Mouse (Mus musculus): ENCODE measurements around the gene Taf9. TPM values are rescaled to one million over a fixed set of nuclear protein-coding genes. Genes with fewer than 3 reads are reported as not detected.

Taf9 gene
- 27.9 and 28.3 TPM in 2 replicates for polyA plus RNA-seq (2014; fragmentation: Nextera tagmentation; extraction: Ambion mirVana)

DNA sequence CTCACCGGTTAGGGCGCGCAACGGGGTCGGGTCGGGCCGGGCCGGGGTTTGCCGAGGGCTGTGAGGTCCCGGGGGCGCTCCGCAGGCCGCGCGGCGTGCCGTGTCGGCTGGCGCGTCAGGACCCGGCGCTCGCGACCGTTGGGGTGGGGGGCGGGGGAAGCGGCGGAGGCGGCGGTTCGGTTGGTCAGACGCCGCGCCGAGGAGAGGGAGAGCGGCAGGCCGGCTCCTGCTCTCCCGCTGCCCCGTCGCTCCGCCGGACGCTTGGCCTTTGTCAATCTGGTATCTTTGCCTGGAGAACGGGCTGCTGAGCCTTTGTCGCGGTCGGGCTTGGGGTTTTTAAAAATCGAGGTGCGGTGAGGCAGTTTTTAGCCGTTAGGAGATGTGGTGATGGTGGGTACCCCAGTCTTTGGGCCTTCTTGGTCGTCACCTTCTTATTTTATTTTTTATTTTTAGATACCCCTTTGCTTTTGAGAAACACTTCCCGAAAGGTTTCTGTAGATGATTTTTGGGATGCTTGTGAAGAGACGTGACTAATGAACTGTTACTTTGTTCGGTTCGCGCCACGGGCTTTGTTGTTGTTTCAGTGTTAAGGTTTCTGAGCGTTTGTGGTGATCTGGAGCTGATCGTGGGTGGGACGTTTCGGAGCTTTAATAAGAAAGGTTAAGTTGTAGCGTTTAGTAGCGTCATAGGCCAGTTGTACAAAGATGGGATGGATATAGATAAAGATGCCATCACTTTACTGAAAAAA is at the start of gene Taf9:
Gene Taf9 (plus strand): TSS at position 141 of the 748 bp plus-strand sequence.
- peaks cover 4% of the 10 kb centered on the region for H3K4me1 ChIP-seq (ENCODE audit: control insufficient read depth, insufficient read depth, low read length)
- ATAC-seq (ENCODE audit: insufficient number of reproducible peaks, low FRiP score, low TSS enrichment, low read depth) (no peak), DNase-seq (ENCODE audit: low spot score) (no peak)
- peak within 1 kb of the TSS; percentile 65 for H3K4me2 ChIP-seq (ENCODE audit: low read depth, severe bottlenecking)
- WGBS: 1% methylated on average over 42 of the region's 63 CpGs
- H3K4me3 ChIP-seq (ENCODE audit: low read depth, low read length): peak within 1 kb of the TSS; percentile 74
- H3K27me3 ChIP-seq (ENCODE audit: control insufficient read depth, insufficient read depth, low read length): no peaks in the 10 kb centered on the region
- H3K36me3 ChIP-seq (ENCODE audit: control insufficient read depth, insufficient read depth, low read length): peaks cover 4% of the 10 kb centered on the region; the same call in 1 of the 2 replicates
- peak within 1 kb of the TSS; percentile 96 for H3K27ac ChIP-seq (replicated peaks; ENCODE audit: low read depth, low read length)
- no peaks in the 10 kb centered on the region for H3K9me3 ChIP-seq (ENCODE audit: control insufficient read depth, low read length)
- H3K9ac ChIP-seq (ENCODE audit: low read length): peak within 1 kb of the TSS; percentile 92

- Histone ChIP-seq H3K4me2 (ENCODE audit: low read depth, severe bottlenecking) (no peak overlapping the region), H3K9ac (ENCODE audit: low read length) (no peak overlapping the region), H3K4me3 (ENCODE audit: low read depth, low read length) (no peak overlapping the region), H3K27me3 (ENCODE audit: control insufficient read depth, insufficient read depth, low read length) (no peaks in the 10 kb centered on the region), H3K9me3 (ENCODE audit: control insufficient read depth, low read length) (no peaks in the 10 kb centered on the region), H3K4me1 (ENCODE audit: control insufficient read depth, insufficient read depth, low read length) (no peaks in the 10 kb centered on the region), H3K27ac (replicated peaks; ENCODE audit: low read depth, low read length) (no peak overlapping the region), H3K36me3 (ENCODE audit: control insufficient read depth, insufficient read depth, low read length) (no peaks in the 10 kb centered on the region)
- ATAC-seq (ENCODE audit: insufficient number of reproducible peaks, low FRiP score, low TSS enrichment, low read depth): no peak
- no peak for DNase-seq (ENCODE audit: low spot score)
- 69% methylated on average over 5 of the region's 5 CpGs for WGBS
These were observed 49.0 kb upstream of the Taf9 start for GRCm38 (mm10) chr13:100602239-100602902.

GRCm38 (mm10) chr13:100603031-100603737 is 48.2 kb upstream of the Taf9 start:
- WGBS: 91% methylated on average over 10 of the region's 10 CpGs
- H3K4me1 ChIP-seq (ENCODE audit: control insufficient read depth, insufficient read depth, low read length): no peaks in the 10 kb centered on the region
- no peak overlapping the region for H3K27ac ChIP-seq (replicated peaks; ENCODE audit: low read depth, low read length)
- no peak overlapping the region for H3K4me2 ChIP-seq (ENCODE audit: low read depth, severe bottlenecking)
- H3K36me3 ChIP-seq (ENCODE audit: control insufficient read depth, insufficient read depth, low read length): no peaks in the 10 kb centered on the region
- no peak for ATAC-seq (ENCODE audit: insufficient number of reproducible peaks, low FRiP score, low TSS enrichment, low read depth)
- no peak overlapping the region for H3K9ac ChIP-seq (ENCODE audit: low read length)
- H3K4me3 ChIP-seq (ENCODE audit: low read depth, low read length): no peak overlapping the region
- no peak for DNase-seq (ENCODE audit: low spot score)
- H3K9me3 ChIP-seq (ENCODE audit: control insufficient read depth, low read length): 0 out of 2 replicates have a peak, but pooled peaks cover 3% of the 10 kb centered on the region
- no peaks in the 10 kb centered on the region for H3K27me3 ChIP-seq (ENCODE audit: control insufficient read depth, insufficient read depth, low read length)

DNA sequence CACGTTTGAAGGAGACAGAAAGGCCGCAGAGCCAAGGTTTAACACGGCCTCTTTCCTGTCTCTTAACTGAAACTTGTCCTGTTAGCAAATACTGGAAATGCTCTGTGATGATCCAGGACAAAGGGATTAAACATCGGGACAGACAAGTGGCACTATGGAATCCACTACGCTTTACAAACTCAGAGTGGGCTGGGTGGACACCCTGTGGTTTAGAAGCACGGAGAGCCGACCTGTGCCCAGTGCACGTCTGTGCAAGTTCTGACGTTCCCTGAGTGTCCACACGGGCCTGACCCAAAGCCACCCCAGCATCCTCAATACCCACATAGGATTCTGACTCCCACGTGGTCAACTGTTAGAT is 47.7 kb upstream of the Taf9 start:
- no peaks in the 10 kb centered on the region for H3K4me1 ChIP-seq (ENCODE audit: control insufficient read depth, insufficient read depth, low read length)
- no peak for DNase-seq (ENCODE audit: low spot score)
- H3K36me3 ChIP-seq (ENCODE audit: control insufficient read depth, insufficient read depth, low read length): no peaks in the 10 kb centered on the region
- H3K9me3 ChIP-seq (ENCODE audit: control insufficient read depth, low read length): 0 out of 2 replicates have a peak, but pooled peaks cover 3% of the 10 kb centered on the region
- no peak for ATAC-seq (ENCODE audit: insufficient number of reproducible peaks, low FRiP score, low TSS enrichment, low read depth)
- H3K4me2 ChIP-seq (ENCODE audit: low read depth, severe bottlenecking): no peak overlapping the region
- H3K9ac ChIP-seq (ENCODE audit: low read length): no peak overlapping the region
- no peak overlapping the region for H3K4me3 ChIP-seq (ENCODE audit: low read depth, low read length)
- 91% methylated on average over 11 of the region's 11 CpGs for WGBS
- H3K27ac ChIP-seq (replicated peaks; ENCODE audit: low read depth, low read length): no peak overlapping the region
- no peaks in the 10 kb centered on the region for H3K27me3 ChIP-seq (ENCODE audit: control insufficient read depth, insufficient read depth, low read length)

GRCm38 (mm10) chr13:100605845-100606244 is 45.5 kb upstream of the Taf9 start:
- no peak for DNase-seq (ENCODE audit: low spot score)
- no peaks in the 10 kb centered on the region for H3K4me1 ChIP-seq (ENCODE audit: control insufficient read depth, insufficient read depth, low read length)
- no peak overlapping the region for H3K4me3 ChIP-seq (ENCODE audit: low read depth, low read length)
- no peak for ATAC-seq (ENCODE audit: insufficient number of reproducible peaks, low FRiP score, low TSS enrichment, low read depth)
- H3K27ac ChIP-seq (replicated peaks; ENCODE audit: low read depth, low read length): no peak overlapping the region
- WGBS: 71% methylated on average over 1 of the region's 1 CpGs
- no peaks in the 10 kb centered on the region for H3K36me3 ChIP-seq (ENCODE audit: control insufficient read depth, insufficient read depth, low read length)
- H3K4me2 ChIP-seq (ENCODE audit: low read depth, severe bottlenecking): no peak overlapping the region
- H3K27me3 ChIP-seq (ENCODE audit: control insufficient read depth, insufficient read depth, low read length): no peaks in the 10 kb centered on the region
- no peak overlapping the region for H3K9ac ChIP-seq (ENCODE audit: low read length)
- 0 out of 2 replicates have a peak, but pooled peaks cover 3% of the 10 kb centered on the region for H3K9me3 ChIP-seq (ENCODE audit: control insufficient read depth, low read length)

DNA sequence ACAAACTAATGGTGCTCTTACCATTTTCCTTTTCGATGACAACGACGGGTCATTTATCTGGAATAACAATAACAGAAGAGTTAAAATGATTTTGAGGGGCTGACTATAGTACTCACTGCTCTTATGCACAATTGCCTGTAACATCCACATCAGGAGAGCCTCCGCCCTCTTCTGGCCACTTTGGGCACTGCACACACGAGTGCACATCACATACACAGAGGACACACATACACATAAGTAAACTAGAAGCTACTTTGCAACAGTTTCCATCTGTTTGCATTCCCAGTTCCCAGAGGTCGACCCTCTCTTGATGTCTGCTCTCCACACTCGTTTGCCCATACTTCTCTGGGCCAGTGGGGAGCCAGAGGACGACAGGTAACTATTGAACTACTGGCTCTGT is 43.6 kb upstream of the Taf9 start:
- Histone ChIP-seq H3K4me1 (ENCODE audit: control insufficient read depth, insufficient read depth, low read length) (no peaks in the 10 kb centered on the region), H3K4me2 (ENCODE audit: low read depth, severe bottlenecking) (no peak overlapping the region), H3K36me3 (ENCODE audit: control insufficient read depth, insufficient read depth, low read length) (no peaks in the 10 kb centered on the region), H3K27ac (replicated peaks; ENCODE audit: low read depth, low read length) (no peak overlapping the region), H3K9ac (ENCODE audit: low read length) (no peak overlapping the region), H3K27me3 (ENCODE audit: control insufficient read depth, insufficient read depth, low read length) (no peaks in the 10 kb centered on the region), H3K9me3 (ENCODE audit: control insufficient read depth, low read length) (0 out of 2 replicates have a peak, but pooled peaks cover 3% of the 10 kb centered on the region), H3K4me3 (ENCODE audit: low read depth, low read length) (no peak overlapping the region)
- no peak for ATAC-seq (ENCODE audit: insufficient number of reproducible peaks, low FRiP score, low TSS enrichment, low read depth)
- DNase-seq (ENCODE audit: low spot score): no peak
- WGBS: 89% methylated on average over 8 of the region's 8 CpGs

- DNase-seq (ENCODE audit: low spot score) (no peak), ATAC-seq (ENCODE audit: insufficient number of reproducible peaks, low FRiP score, low TSS enrichment, low read depth) (no peak)
- 93% methylated on average over 13 of the region's 13 CpGs for WGBS
- H3K27me3 ChIP-seq (ENCODE audit: control insufficient read depth, insufficient read depth, low read length): peaks cover 3% of the 10 kb centered on the region; the same call in 1 of the 2 replicates
- no peak overlapping the region for H3K4me2 ChIP-seq (ENCODE audit: low read depth, severe bottlenecking)
- H3K27ac ChIP-seq (replicated peaks; ENCODE audit: low read depth, low read length): no peak overlapping the region
- H3K4me1 ChIP-seq (ENCODE audit: control insufficient read depth, insufficient read depth, low read length): no peaks in the 10 kb centered on the region
- H3K36me3 ChIP-seq (ENCODE audit: control insufficient read depth, insufficient read depth, low read length): no peaks in the 10 kb centered on the region
- H3K4me3 ChIP-seq (ENCODE audit: low read depth, low read length): no peak overlapping the region
- 0 out of 2 replicates have a peak, but pooled peaks cover 3% of the 10 kb centered on the region for H3K9me3 ChIP-seq (ENCODE audit: control insufficient read depth, low read length)
- no peak overlapping the region for H3K9ac ChIP-seq (ENCODE audit: low read length)
These were observed 40.1 kb upstream of the Taf9 start for GRCm38 (mm10) chr13:100611266-100611665.

- H3K36me3 ChIP-seq (ENCODE audit: control insufficient read depth, insufficient read depth, low read length): no peaks in the 10 kb centered on the region
- no peak overlapping the region for H3K9ac ChIP-seq (ENCODE audit: low read length)
- DNase-seq (ENCODE audit: low spot score): no peak
- no peak for ATAC-seq (ENCODE audit: insufficient number of reproducible peaks, low FRiP score, low TSS enrichment, low read depth)
- H3K9me3 ChIP-seq (ENCODE audit: control insufficient read depth, low read length): 0 out of 2 replicates have a peak, but pooled peaks cover 3% of the 10 kb centered on the region
- H3K4me1 ChIP-seq (ENCODE audit: control insufficient read depth, insufficient read depth, low read length): 0 out of 2 replicates have a peak, but pooled peaks cover 4% of the 10 kb centered on the region
- peaks cover 9% of the 10 kb centered on the region; the same call in 1 of the 2 replicates for H3K27me3 ChIP-seq (ENCODE audit: control insufficient read depth, insufficient read depth, low read length)
- WGBS: 92% methylated on average over 10 of the region's 10 CpGs
- H3K27ac ChIP-seq (replicated peaks; ENCODE audit: low read depth, low read length): no peak overlapping the region
- H3K4me3 ChIP-seq (ENCODE audit: low read depth, low read length): no peak overlapping the region
- no peak overlapping the region for H3K4me2 ChIP-seq (ENCODE audit: low read depth, severe bottlenecking)
These were observed 39.1 kb upstream of the Taf9 start for GRCm38 (mm10) chr13:100612251-100612650.
